Mouse (Mus musculus) liver, embryonic 16.5 days (tissue): Measurements from ENCODE around the gene Vkorc1. TPM values are rescaled to one million over a fixed set of nuclear protein-coding genes. Genes with fewer than 3 reads are reported as not detected.
A peak's percentile ranks its signal among the peaks of the same experiment; 100 is the strongest.
"Not testable (repeated sequence)": the region's sequence is repeated elsewhere in the genome, so short reads cannot be mapped to it uniquely, and the experiment has no call there.

ENCODE experiments used
- ATAC-seq: fragments of 200-750 bp; cut with Nextera tagmentation; 2 replicates; pipeline ENCODE4 v1.8.0; 2017; ENCODE audit warnings: low read depth, mild to moderate bottlenecking, moderate number of reproducible peaks, moderate library complexity
- H3K27ac ChIP-seq: fragments of 300-500 bp; sonication (generic); 2 replicates; pipeline ENCODE4 v1.5.1; 2014; ENCODE audit warnings: mild to moderate bottlenecking, low read length
- H3K27me3 ChIP-seq: fragments of 300-500 bp; sonication (generic); 2 replicates; pipeline ENCODE4 v1.6.1; 2014; ENCODE audit warnings: low read depth, low read length, mixed read lengths; ENCODE audit not compliant: control insufficient read depth, insufficient read depth
- H3K36me3 ChIP-seq: fragments of 300-500 bp; sonication (generic); 2 replicates; pipeline ENCODE4 v1.6.1; 2014; ENCODE audit warnings: mild to moderate bottlenecking; ENCODE audit not compliant: control insufficient read depth, insufficient read depth
- H3K4me1 ChIP-seq: fragments of 300-500 bp; sonication (generic); 2 replicates; pipeline ENCODE4 v1.6.1; 2014; ENCODE audit warnings: low read depth, low read length, mixed read lengths; ENCODE audit not compliant: control insufficient read depth
- H3K4me2 ChIP-seq: fragments of 300-500 bp; sonication (generic); 2 replicates; pipeline ENCODE4 v1.6.1; 2014; ENCODE audit warnings: low read depth, low read length, mixed read lengths
- H3K4me3 ChIP-seq: fragments of 300-500 bp; sonication (generic); 2 replicates; pipeline ENCODE4 v1.5.1; 2014; ENCODE audit warnings: low read depth, mild to moderate bottlenecking, low read length
- H3K9ac ChIP-seq: fragments of 300-500 bp; sonication (generic); 2 replicates; pipeline ENCODE4 v1.6.1; 2014; ENCODE audit warnings: low read depth, low read length
- H3K9me3 ChIP-seq: fragments of 300-500 bp; sonication (generic); replicated peaks from 2 replicates; pipeline ENCODE4 v1.6.1; 2016; ENCODE audit warnings: low read length; ENCODE audit not compliant: control insufficient read depth
- WGBS: fragments of 180-500 bp; shearing (Covaris S2); extraction: QIAGEN DNeasy Blood & Tissue Kit; methylation state at CpG from one replicate; pipeline ENCODE4 v1.1.7; 2014; ENCODE audit not compliant: insufficient replicate concordance; 5-methylcytosine and 5-hydroxymethylcytosine counted together
- polyA plus RNA-seq: library from polyadenylated mRNA; unstranded; fragments of >200 nt; fragmentation: Nextera tagmentation; extraction: Ambion mirVana; gene quantifications from 2 replicates; pipeline ENCODE4 v1.2.1, GENCODE M21; 2015

Gene Vkorc1
- polyA plus RNA-seq, 1 experiment from 2014 or later, result 149 TPM

- H3K9ac ChIP-seq, result peak within 1 kb of the TSS; percentile 94
- H3K4me1 ChIP-seq, result peaks cover 31% of the 10 kb centered on the region
- peak within 1 kb of the TSS; percentile 86 for H3K27ac ChIP-seq
- no peaks in the 10 kb centered on the region for H3K9me3 ChIP-seq
- peak within 1 kb of the TSS; percentile 86 for H3K4me2 ChIP-seq
- 7% methylated on average over 38 of the region's 38 CpGs for WGBS
- ATAC-seq, result peak; percentile 82
- H3K27me3 ChIP-seq, result no peaks in the 10 kb centered on the region
- H3K4me3 ChIP-seq, result peak within 1 kb of the TSS; percentile 87
- H3K36me3 ChIP-seq, result peaks cover 33% of the 10 kb centered on the region
Observed at GRCm38 (mm10) chr7:127903971-127904796, 8.8 kb upstream of the Vkorc1 start, which contains the start of gene Bckdk. TSS of gene Bckdk (plus strand) at chr7:127904082.

- Histone ChIP-seq H3K27ac (no peak overlapping the region), H3K4me1 (peaks cover 39% of the 10 kb centered on the region), H3K9ac (no peak overlapping the region), H3K9me3 (no peaks in the 10 kb centered on the region), H3K4me2 (no peak overlapping the region), H3K4me3 (no peak overlapping the region), H3K27me3 (no peaks in the 10 kb centered on the region), H3K36me3 (peaks cover 16% of the 10 kb centered on the region)
- WGBS, result 49% methylated on average over 2 of the region's 2 CpGs
- ATAC-seq, result no peak
Observed at GRCm38 (mm10) chr7:127901772-127902171, 6.4 kb upstream of the Vkorc1 start.

- Histone ChIP-seq H3K36me3 (no peaks in the 10 kb centered on the region), H3K9ac (0 out of 2 replicates have a peak overlapping the region, but pooled peaks have one; percentile 6), H3K4me2 (no peak overlapping the region; the same call in 1 of the 2 replicates), H3K4me3 (no peak overlapping the region), H3K9me3 (no peaks in the 10 kb centered on the region), H3K4me1 (peaks cover 49% of the 10 kb centered on the region), H3K27ac (peak overlapping the region; percentile 35), H3K27me3 (no peaks in the 10 kb centered on the region)
- WGBS, result 11% methylated on average over 7 of the region's 7 CpGs
- ATAC-seq, result no peak
Observed at GRCm38 (mm10) chr7:127899997-127900396, 4.6 kb upstream of the Vkorc1 start.

GRCm38 (mm10) chr7:127898179-127898956 lies 3.0 kb upstream of the Vkorc1 start:
- 23% methylated on average over 10 of the region's 10 CpGs for WGBS
- H3K27ac ChIP-seq, result no peak overlapping the region
- H3K4me1 ChIP-seq, result peaks cover 51% of the 10 kb centered on the region

GRCm38 (mm10) chr7:127897542-127897941 lies 2.1 kb upstream of the Vkorc1 start:
- H3K4me1 ChIP-seq, result peaks cover 51% of the 10 kb centered on the region
- no peaks in the 10 kb centered on the region for H3K9me3 ChIP-seq
- no peak overlapping the region for H3K4me2 ChIP-seq
- no peak for ATAC-seq
- no peaks in the 10 kb centered on the region for H3K36me3 ChIP-seq
- H3K27ac ChIP-seq, result no peak overlapping the region
- 76% methylated on average over 7 of the region's 7 CpGs for WGBS
- H3K27me3 ChIP-seq, result no peaks in the 10 kb centered on the region
- no peak overlapping the region for H3K4me3 ChIP-seq
- no peak overlapping the region for H3K9ac ChIP-seq

More at GRCm38 (mm10) chr7:127898179-127898956, 3.0 kb upstream of the Vkorc1 start:
- no peak overlapping the region for H3K9ac ChIP-seq
- H3K27me3 ChIP-seq, result no peaks in the 10 kb centered on the region
- H3K9me3 ChIP-seq, result no peaks in the 10 kb centered on the region
- peak overlapping the region; percentile 22; the same call in 1 of the 2 replicates for H3K4me2 ChIP-seq
- no peak; the same call in 1 of the 2 replicates for ATAC-seq
- no peaks in the 10 kb centered on the region for H3K36me3 ChIP-seq
- no peak overlapping the region for H3K4me3 ChIP-seq

DNA sequence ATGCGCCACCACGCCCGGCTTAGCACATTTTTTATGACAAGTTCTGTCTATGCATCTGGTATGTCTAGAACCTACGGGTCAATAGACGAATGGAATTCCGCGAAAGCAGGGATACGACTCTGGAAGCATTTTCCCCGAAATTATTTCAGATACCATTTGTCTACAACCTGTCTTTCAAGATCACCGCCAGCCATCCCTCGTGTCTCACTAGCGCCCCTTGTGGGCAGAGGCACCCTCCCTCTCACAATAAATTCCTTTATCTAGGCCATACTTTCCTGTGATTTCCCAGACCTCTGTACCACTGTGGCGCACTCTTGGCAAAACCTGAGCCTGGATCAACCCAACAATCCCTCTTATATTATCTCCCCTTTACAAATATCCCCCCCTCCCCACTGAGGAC lies 967 bp upstream of the Vkorc1 start:
- H3K4me3 ChIP-seq, result no peak overlapping the region
- H3K9me3 ChIP-seq, result no peaks in the 10 kb centered on the region
- H3K36me3 ChIP-seq, result no peaks in the 10 kb centered on the region
- H3K4me2 ChIP-seq, result 0 out of 2 replicates have a peak overlapping the region, but pooled peaks have one; percentile 92
- H3K27ac ChIP-seq, result peak overlapping the region; percentile 19; the same call in 1 of the 2 replicates
- no peak overlapping the region for H3K9ac ChIP-seq
- WGBS, result 50% methylated on average over 13 of the region's 13 CpGs
- peaks cover 49% of the 10 kb centered on the region for H3K4me1 ChIP-seq
- no peak for ATAC-seq
- no peaks in the 10 kb centered on the region for H3K27me3 ChIP-seq

- peaks cover 49% of the 10 kb centered on the region for H3K4me1 ChIP-seq
- not testable (repeated sequence) for ATAC-seq
Observed at GRCm38 (mm10) chr7:127895891-127896290, 474 bp upstream of the Vkorc1 start.

DNA sequence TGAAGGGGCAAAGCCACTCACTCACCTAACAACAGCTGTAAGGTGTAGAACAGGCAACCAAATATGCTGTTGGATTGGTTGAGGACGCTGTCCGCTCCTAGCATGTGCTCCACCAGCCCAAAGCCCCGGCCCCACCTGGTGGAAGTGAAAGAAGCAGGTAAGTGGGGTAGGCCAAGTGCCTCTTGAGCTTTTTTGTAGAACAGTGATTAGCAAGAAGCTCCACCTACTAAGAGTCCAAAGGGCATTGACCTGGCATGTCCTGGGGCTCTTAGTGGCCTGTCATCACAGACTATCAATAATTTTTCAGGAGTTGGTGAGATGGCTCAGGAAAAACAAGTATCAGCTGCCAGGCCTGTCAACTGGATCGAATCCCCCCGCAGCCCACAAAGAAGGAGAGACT lies 937 bp downstream of the Vkorc1 start:
- whole genome bisulfite sequencing, result 77% methylated on average over 5 of the region's 5 CpGs

More at GRCm38 (mm10) chr7:127895891-127896290, 474 bp upstream of the Vkorc1 start:
- WGBS, result 52% methylated on average over 7 of the region's 7 CpGs
- peak overlapping the region; percentile 76 for H3K4me3 ChIP-seq
- not testable (repeated sequence) for H3K9ac ChIP-seq, H3K9me3 ChIP-seq, H3K27me3 ChIP-seq, H3K36me3 ChIP-seq
- H3K27ac ChIP-seq, result peak overlapping the region; percentile 89
- peak overlapping the region; percentile 92 for H3K4me2 ChIP-seq

More for the DNA sequence above, 937 bp downstream of the Vkorc1 start:
- H3K36me3 ChIP-seq, result no peaks in the 10 kb centered on the region
- H3K9me3 ChIP-seq, result no peaks in the 10 kb centered on the region
- ATAC-seq, result no peak
- H3K4me2 ChIP-seq, result peak overlapping the region; percentile 92
- peak overlapping the region; percentile 10; the same call in 1 of the 2 replicates for H3K9ac ChIP-seq
- H3K27ac ChIP-seq, result no peak overlapping the region; the same call in 1 of the 2 replicates
- peaks cover 36% of the 10 kb centered on the region for H3K4me1 ChIP-seq
- H3K4me3 ChIP-seq, result peak overlapping the region; percentile 76
- H3K27me3 ChIP-seq, result no peaks in the 10 kb centered on the region
